Mouse (Mus musculus): Measurements from ENCODE around the gene Sema6d. TPM values are rescaled to one million over a fixed set of nuclear protein-coding genes. Genes with fewer than 3 reads are reported as not detected.

Gene Sema6d
- polyA plus RNA-seq, 2 experiments from 2014 or later = 1.0 to 2.4 TPM

- ATAC-seq = no peak
Measured at GRCm38 (mm10) chr2:124576053-124576452, 486.3 kb downstream of the Sema6d start.

GRCm38 (mm10) chr2:124583561-124583960 is 493.8 kb downstream of the Sema6d start:
- ATAC-seq = no peak

GRCm38 (mm10) chr2:124592750-124593149 is 503.0 kb downstream of the Sema6d start:
- no peak for ATAC-seq

GRCm38 (mm10) chr2:124599014-124599413 is 509.2 kb downstream of the Sema6d start:
- ATAC-seq = no peak

GRCm38 (mm10) chr2:124601702-124602378 is 512.1 kb downstream of the Sema6d start:
- no peak for ATAC-seq

- ATAC-seq = no peak
Measured at GRCm38 (mm10) chr2:124602379-124602913, 512.7 kb downstream of the Sema6d start.

- no peak for ATAC-seq
Measured at GRCm38 (mm10) chr2:124605341-124605740, 515.6 kb downstream of the Sema6d start.

- no peak for ATAC-seq
Measured at GRCm38 (mm10) chr2:124607986-124608385, 518.2 kb downstream of the Sema6d start.

GRCm38 (mm10) chr2:124608546-124608945 is 518.8 kb downstream of the Sema6d start:
- ATAC-seq = no peak

GRCm38 (mm10) chr2:124609014-124609413 is 519.2 kb downstream of the Sema6d start:
- no peak for ATAC-seq

- ATAC-seq = peak; percentile 53
Measured at GRCm38 (mm10) chr2:124609711-124610585, 520.2 kb downstream of the Sema6d start.

GRCm38 (mm10) chr2:124610586-124611105 is 520.9 kb downstream of the Sema6d start:
- ATAC-seq = no peak

GRCm38 (mm10) chr2:124611226-124611625 is 521.5 kb downstream of the Sema6d start:
- ATAC-seq = no peak

- ATAC-seq = no peak
Measured at GRCm38 (mm10) chr2:124612276-124612675, 522.5 kb downstream of the Sema6d start.

GRCm38 (mm10) chr2:124612727-124613510 is 523.1 kb downstream of the Sema6d start:
- ATAC-seq = no peak

GRCm38 (mm10) chr2:124613671-124614210 is 524.0 kb downstream of the Sema6d start:
- ATAC-seq = no peak

- ATAC-seq = no peak
Measured at GRCm38 (mm10) chr2:124616746-124617145, 527.0 kb downstream of the Sema6d start.

GRCm38 (mm10) chr2:124617440-124617839 is 527.7 kb downstream of the Sema6d start:
- no peak for ATAC-seq

GRCm38 (mm10) chr2:124618091-124618490 is 528.3 kb downstream of the Sema6d start:
- ATAC-seq = no peak

GRCm38 (mm10) chr2:124618526-124619219 is 528.9 kb downstream of the Sema6d start:
- peak; percentile 50 for ATAC-seq

GRCm38 (mm10) chr2:124620470-124620869 is 530.7 kb downstream of the Sema6d start:
- ATAC-seq = no peak
